Mouse (Mus musculus) urinary bladder, postnatal 4 days (tissue): Measurements from ENCODE around the gene Olfr284.
A peak's percentile ranks its signal among the peaks of the same experiment; 100 is the strongest.

Experiments used
- DNase-seq, 2 experiments: peaks; one replicate each; pipeline ENCODE4 v3.0.0; 2021 to 2022; ENCODE audit warnings: low spot score in 2 of 2

Gene Olfr284

DNA sequence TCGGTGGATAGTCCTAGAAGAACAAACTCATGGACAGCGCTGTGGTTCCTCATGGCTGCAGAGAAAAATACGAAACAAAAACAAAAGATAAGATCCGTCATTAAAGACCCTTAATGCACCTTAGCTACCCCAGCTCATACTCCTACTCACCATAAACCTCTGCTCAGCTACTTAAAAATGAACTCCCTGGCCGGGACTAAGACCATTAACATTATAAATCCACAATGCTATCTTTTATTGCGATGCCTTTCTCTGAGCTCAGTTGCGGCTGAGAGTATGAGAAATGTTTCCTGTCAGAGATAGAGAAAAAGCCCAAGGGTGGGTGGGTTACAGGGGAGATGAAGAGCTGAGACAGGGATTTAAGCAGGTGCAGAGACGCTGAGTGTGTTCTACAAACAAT lies at the start of gene Olfr284:
TSS of gene Olfr284 (minus strand) at position 101 of the 400 bp plus-strand sequence.
- no peak for DNase-seq

DNA sequence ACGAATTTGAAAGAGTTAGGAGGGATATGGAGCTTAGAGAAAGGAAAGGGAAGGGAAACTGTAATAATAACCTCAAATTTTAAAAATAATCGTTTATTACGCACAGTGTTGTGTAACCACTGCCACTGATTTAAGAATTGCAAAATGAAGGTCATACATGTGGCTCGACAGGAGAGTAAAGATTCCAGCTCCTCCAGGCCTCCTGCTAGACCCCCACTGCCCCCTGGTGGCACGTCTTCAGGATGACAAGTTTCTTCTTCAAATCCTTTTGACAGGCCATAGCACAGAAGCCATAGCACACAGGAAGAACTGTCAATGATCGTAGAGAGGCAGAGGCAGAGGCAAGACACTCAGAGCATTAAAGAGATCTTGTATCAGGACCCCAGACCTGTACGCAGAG lies 49.0 kb upstream of the Olfr284 start:
- peak; percentile 63 to 79 for DNase-seq

DNA sequence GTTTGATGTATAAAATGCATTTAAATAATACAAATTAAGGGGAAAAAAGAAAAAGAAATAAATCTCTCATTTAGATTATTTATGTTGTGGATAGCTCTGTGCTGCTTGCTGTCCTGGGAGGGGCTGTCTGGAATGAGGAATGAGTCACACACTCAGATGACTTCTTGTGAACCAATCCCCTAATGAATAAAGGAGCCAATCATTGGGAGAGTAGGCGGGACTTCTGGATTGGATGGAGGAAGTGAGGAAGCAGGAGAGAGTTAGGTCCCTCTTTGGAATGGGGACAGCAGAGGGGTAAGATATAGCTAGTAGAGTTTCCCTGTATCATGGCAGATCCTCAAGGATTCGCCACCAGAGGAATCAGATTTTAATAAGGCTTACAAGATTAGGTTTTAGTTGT lies 46.8 kb upstream of the Olfr284 start:
- no peak for DNase-seq

DNA sequence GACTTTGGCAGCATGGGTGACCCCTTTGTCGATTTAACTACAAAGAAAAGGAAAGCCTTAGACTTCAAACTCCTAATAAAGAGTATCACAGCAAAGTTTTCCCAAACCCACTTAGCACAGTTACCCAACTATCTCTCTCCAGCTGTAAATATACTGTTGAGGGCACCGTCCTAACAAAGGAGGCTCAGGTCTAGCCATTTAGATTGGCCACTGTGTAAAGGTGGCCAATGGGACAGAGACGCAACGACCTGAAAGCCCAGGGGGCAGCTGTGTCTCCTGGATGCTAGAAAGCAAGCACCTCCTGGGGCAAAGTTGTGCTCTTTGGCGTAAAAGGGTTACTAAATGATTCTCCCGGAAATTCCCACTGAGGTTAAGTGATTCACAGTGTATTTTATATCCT lies 40.1 kb upstream of the Olfr284 start, which contains the start of gene Olfr283:
TSS of gene Olfr283 (minus strand) at position 101 of the 400 bp plus-strand sequence.
- DNase-seq: no peak

DNA sequence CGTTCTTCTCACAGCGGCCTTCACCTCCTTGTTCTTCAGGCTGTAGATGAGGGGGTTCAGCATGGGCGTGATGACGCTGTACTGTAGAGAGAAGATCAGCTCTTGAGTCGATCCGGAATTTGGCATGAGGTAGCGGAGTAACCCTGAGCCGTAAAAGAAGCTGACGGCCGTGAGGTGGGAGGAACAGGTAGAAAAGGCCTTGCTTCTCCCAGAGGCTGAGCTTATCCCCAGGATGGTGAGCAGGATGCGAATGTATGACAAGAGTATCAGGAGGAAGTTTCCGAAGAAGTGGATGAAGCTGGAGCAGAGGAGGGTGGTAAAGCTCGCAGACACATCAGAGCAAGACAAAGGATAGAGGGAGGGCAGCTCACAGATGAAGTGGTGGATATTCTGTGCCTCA lies 37.4 kb upstream of the Olfr284 start:
- DNase-seq: no peak

DNA sequence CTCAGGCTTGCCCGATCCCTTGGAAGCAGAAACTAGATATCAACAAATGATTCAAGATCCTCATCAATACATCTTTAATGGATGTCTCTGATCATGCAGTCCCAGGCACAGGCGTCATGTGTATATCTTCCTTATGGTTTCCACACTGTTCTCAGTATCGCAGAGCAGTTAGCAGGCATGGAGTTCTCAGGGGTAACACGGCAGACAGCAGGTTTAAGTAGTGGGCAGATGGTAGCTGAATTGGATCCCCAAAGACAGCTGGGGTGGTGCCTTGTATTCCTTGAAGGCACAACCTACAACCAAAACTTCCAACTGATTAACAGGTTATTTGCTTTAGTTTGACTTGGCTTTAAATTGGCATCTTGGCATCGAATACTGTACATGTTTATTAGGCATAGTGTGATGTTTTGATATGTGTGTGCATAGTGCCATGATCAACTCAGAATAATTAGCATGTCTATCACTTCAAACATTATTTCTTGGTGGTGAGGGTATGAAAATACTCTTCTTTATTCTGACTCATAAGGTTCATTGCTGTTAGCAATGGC lies 23.5 kb downstream of the Olfr284 start, which contains the start of gene Olfr285:
TSS of gene Olfr285 (minus strand) at position 177 of the 548 bp plus-strand sequence.
- DNase-seq: no peak

DNA sequence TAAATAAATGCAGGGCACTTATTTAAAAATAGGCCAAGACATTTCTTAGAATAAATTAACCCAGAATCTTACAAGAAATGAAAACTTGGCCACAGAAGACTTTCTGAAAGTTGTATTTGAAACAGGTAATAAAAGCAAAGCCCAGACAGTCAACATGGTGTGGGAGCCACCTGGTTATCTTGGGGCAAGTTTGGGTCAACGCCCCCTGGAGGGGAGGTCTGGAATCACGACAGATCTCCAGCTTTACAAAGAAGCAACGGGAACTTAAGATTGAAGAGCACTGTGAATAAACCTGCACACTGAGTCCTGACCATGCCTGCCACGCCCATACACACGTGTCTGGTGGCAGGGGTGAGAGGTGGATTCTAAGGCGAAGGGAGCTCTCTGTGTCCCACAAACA lies 25.1 kb downstream of the Olfr284 start:
- DNase-seq: no peak

DNA sequence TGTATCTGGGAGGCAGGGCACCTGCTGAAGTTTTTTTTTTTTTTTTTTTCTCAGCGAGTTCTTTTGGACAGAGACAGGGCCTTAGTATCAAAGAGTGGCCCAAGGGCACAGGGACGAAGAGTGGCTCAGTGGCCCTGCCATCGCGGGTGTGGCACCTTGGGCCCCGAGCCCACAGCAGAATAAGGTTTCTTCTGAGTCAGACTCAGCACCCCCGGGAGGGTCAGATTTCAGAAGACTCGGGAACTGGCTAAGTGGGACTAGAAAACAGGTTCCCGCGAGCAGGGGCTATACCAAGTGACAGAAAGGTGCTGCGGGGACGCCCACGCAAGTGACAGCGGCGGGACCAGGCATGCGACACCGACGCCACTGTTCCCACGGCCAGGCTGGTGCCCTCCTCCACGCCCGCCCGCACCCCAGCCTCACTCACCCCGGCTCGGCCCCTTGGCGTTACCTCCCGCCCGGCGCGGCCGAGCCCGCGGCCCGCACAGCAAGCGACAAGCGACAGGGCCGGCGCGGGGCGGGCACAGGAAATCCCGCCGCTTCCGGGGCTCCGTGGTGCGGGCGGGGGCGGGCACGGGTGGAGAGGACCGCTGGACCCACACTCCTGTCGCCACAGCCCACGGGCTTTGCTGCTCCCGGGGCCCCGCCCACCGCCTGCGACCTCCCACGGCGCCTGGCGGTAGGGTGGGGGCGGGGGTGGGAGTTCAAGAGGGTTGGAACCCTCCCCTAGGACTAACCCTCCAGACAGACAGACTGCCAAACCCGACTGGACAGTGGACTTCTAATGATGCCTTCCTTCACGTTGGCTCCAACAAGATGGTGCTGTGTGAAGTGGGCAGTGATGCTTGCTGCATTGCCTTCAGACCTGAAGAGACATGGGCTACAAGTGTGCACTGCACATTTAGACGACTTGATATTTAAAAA lies 44.9 kb downstream of the Olfr284 start, which contains the start of gene Zfp641:
TSS of gene Zfp641 (minus strand) at position 534 of the 924 bp plus-strand sequence.
- peak in 1 of 2 experiments; percentile 33 for DNase-seq

DNA sequence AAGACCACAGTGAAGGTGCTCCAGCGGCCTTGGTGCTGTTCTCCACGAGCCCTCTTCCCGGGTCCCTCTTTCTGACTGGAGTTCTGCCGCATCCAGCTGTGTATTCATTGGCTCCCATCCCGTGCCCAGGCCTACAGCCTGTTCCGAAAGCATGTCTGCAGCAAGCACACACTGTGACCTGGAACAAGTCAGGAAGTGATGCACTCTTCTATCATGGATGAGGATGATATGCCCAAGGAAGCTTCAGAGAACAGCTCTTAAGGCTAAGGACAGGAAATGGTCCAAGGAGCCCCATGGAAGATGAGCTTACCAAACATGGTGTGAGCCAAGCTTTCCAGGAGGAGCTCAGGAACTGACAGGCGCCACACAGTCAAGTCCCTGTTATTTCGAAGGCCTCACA lies 47.1 kb downstream of the Olfr284 start:
- no peak for DNase-seq
